Mouse (Mus musculus): ENCODE data around the gene Col5a1. TPM values are rescaled to one million over a fixed set of nuclear protein-coding genes. Genes with fewer than 3 reads are reported as not detected.

Gene Col5a1
- total and polyA plus RNA-seq, 3 experiments: 0.30 to 1.8 (median 1.0) TPM

- H3K27me3 ChIP-seq (ENCODE audit: insufficient read depth, low read length): peaks cover 7% of the 10 kb centered on the region
- ATAC-seq (ENCODE audit: extremely low read depth, insufficient number of reproducible peaks, low FRiP score, poor library complexity, severe bottlenecking): no peak
- H3K4me3 ChIP-seq (ENCODE audit: low read depth, low read length): no peak overlapping the region
Observed at GRCm38 (mm10) chr2:27910501-27910900, 24.3 kb downstream of the Col5a1 start.

GRCm38 (mm10) chr2:27912546-27913275 is 26.5 kb downstream of the Col5a1 start:
- Histone ChIP-seq H3K36me3 (replicated peaks) (no peaks in the 10 kb centered on the region), H3K9me3 (replicated peaks) (no peaks in the 10 kb centered on the region), H3K4me1 (ENCODE audit: insufficient read depth, low read depth, low read length) (peaks cover 11% of the 10 kb centered on the region), H3K27me3 (ENCODE audit: insufficient read depth, low read length) (peaks cover 16% of the 10 kb centered on the region), H3K4me3 (ENCODE audit: low read depth, low read length) (no peak overlapping the region)
- no peak for DNase-seq (ENCODE audit: low spot score)
- TF ChIP-seq GATA2 (IDR thresholded peaks at IDR 0.05; ENCODE audit: borderline replicate concordance, low read depth, low read length) (no peak), CTCF (IDR thresholded peaks at IDR 0.05; ENCODE audit: low read depth, low read length) (no peak), POLR2AphosphoS5 (IDR thresholded peaks at IDR 0.05; ENCODE audit: insufficient replicate concordance, low read depth, low read length) (no peak), GATA1 (IDR thresholded peaks at IDR 0.05; ENCODE audit: borderline replicate concordance, low read length) (no peak), TAL1 (conservative IDR thresholded peaks at IDR 0.05; ENCODE audit: low read depth, low read length) (no peak)
- ATAC-seq (ENCODE audit: extremely low read depth, insufficient number of reproducible peaks, low FRiP score, poor library complexity, severe bottlenecking): no peak

More at GRCm38 (mm10) chr2:27910501-27910900, 24.3 kb downstream of the Col5a1 start:
- no peak for TF ChIP-seq TAL1 (conservative IDR thresholded peaks at IDR 0.05; ENCODE audit: low read depth, low read length)
- TF ChIP-seq GATA2 (IDR thresholded peaks at IDR 0.05; ENCODE audit: borderline replicate concordance, low read depth, low read length): no peak
- no peak for TF ChIP-seq CTCF (IDR thresholded peaks at IDR 0.05; ENCODE audit: low read depth, low read length)
- TF ChIP-seq GATA1 (IDR thresholded peaks at IDR 0.05; ENCODE audit: borderline replicate concordance, low read length): no peak
- no peak for TF ChIP-seq POLR2AphosphoS5 (IDR thresholded peaks at IDR 0.05; ENCODE audit: insufficient replicate concordance, low read depth, low read length)
- Histone ChIP-seq H3K9me3 (replicated peaks) (no peaks in the 10 kb centered on the region), H3K36me3 (replicated peaks) (no peaks in the 10 kb centered on the region), H3K4me1 (ENCODE audit: insufficient read depth, low read depth, low read length) (no peaks in the 10 kb centered on the region; the same call in 1 of the 2 replicates)
- no peak for DNase-seq (ENCODE audit: low spot score)

- Histone ChIP-seq H3K36me3 (replicated peaks) (no peaks in the 10 kb centered on the region), H3K27me3 (ENCODE audit: insufficient read depth, low read length) (peaks cover 29% of the 10 kb centered on the region), H3K4me1 (ENCODE audit: insufficient read depth, low read depth, low read length) (peaks cover 11% of the 10 kb centered on the region), H3K4me3 (ENCODE audit: low read depth, low read length) (no peak overlapping the region), H3K9me3 (replicated peaks) (no peaks in the 10 kb centered on the region)
- peak; percentile 28 for DNase-seq (ENCODE audit: low spot score)
- no peak for ATAC-seq (ENCODE audit: extremely low read depth, insufficient number of reproducible peaks, low FRiP score, poor library complexity, severe bottlenecking)
- TF ChIP-seq TAL1 (conservative IDR thresholded peaks at IDR 0.05; ENCODE audit: low read depth, low read length): no peak
- peak; percentile 33; the same call in 1 of the 2 replicates for TF ChIP-seq CTCF (IDR thresholded peaks at IDR 0.05; ENCODE audit: low read depth, low read length)
- TF ChIP-seq GATA1 (IDR thresholded peaks at IDR 0.05; ENCODE audit: borderline replicate concordance, low read length): no peak
Observed at GRCm38 (mm10) chr2:27915726-27916125, 29.5 kb downstream of the Col5a1 start.

- H3K9me3 ChIP-seq (replicated peaks): no peaks in the 10 kb centered on the region
- H3K4me1 ChIP-seq (ENCODE audit: insufficient read depth, low read depth, low read length): peaks cover 11% of the 10 kb centered on the region
- no peak for DNase-seq (ENCODE audit: low spot score)
- TF ChIP-seq GATA1 (IDR thresholded peaks at IDR 0.05; ENCODE audit: borderline replicate concordance, low read length) (no peak), GATA2 (IDR thresholded peaks at IDR 0.05; ENCODE audit: borderline replicate concordance, low read depth, low read length) (no peak), CTCF (IDR thresholded peaks at IDR 0.05; ENCODE audit: low read depth, low read length) (no peak), TAL1 (conservative IDR thresholded peaks at IDR 0.05; ENCODE audit: low read depth, low read length) (no peak), POLR2AphosphoS5 (IDR thresholded peaks at IDR 0.05; ENCODE audit: insufficient replicate concordance, low read depth, low read length) (no peak)
- H3K27me3 ChIP-seq (ENCODE audit: insufficient read depth, low read length): peaks cover 33% of the 10 kb centered on the region
- H3K36me3 ChIP-seq (replicated peaks): no peaks in the 10 kb centered on the region
- no peak overlapping the region for H3K4me3 ChIP-seq (ENCODE audit: low read depth, low read length)
- no peak for ATAC-seq (ENCODE audit: extremely low read depth, insufficient number of reproducible peaks, low FRiP score, poor library complexity, severe bottlenecking)
Observed at GRCm38 (mm10) chr2:27916316-27916715, 30.1 kb downstream of the Col5a1 start.

GRCm38 (mm10) chr2:27917177-27917576 is 31.0 kb downstream of the Col5a1 start:
- no peaks in the 10 kb centered on the region for H3K36me3 ChIP-seq (replicated peaks)
- TF ChIP-seq TAL1 (conservative IDR thresholded peaks at IDR 0.05; ENCODE audit: low read depth, low read length) (no peak), GATA1 (IDR thresholded peaks at IDR 0.05; ENCODE audit: borderline replicate concordance, low read length) (no peak), GATA2 (IDR thresholded peaks at IDR 0.05; ENCODE audit: borderline replicate concordance, low read depth, low read length) (no peak), POLR2AphosphoS5 (IDR thresholded peaks at IDR 0.05; ENCODE audit: insufficient replicate concordance, low read depth, low read length) (no peak), CTCF (IDR thresholded peaks at IDR 0.05; ENCODE audit: low read depth, low read length) (no peak)
- DNase-seq (ENCODE audit: low spot score): no peak
- peaks cover 11% of the 10 kb centered on the region for H3K4me1 ChIP-seq (ENCODE audit: insufficient read depth, low read depth, low read length)
- no peak overlapping the region for H3K4me3 ChIP-seq (ENCODE audit: low read depth, low read length)
- H3K9me3 ChIP-seq (replicated peaks): no peaks in the 10 kb centered on the region
- no peak for ATAC-seq (ENCODE audit: extremely low read depth, insufficient number of reproducible peaks, low FRiP score, poor library complexity, severe bottlenecking)
- peaks cover 40% of the 10 kb centered on the region for H3K27me3 ChIP-seq (ENCODE audit: insufficient read depth, low read length)

GRCm38 (mm10) chr2:27918106-27918505 is 31.9 kb downstream of the Col5a1 start:
- ATAC-seq (ENCODE audit: extremely low read depth, insufficient number of reproducible peaks, low FRiP score, poor library complexity, severe bottlenecking) (no peak), DNase-seq (ENCODE audit: low spot score) (no peak)
- no peak overlapping the region for H3K4me3 ChIP-seq (ENCODE audit: low read depth, low read length)
- TF ChIP-seq GATA1 (IDR thresholded peaks at IDR 0.05; ENCODE audit: borderline replicate concordance, low read length) (no peak), POLR2AphosphoS5 (IDR thresholded peaks at IDR 0.05; ENCODE audit: insufficient replicate concordance, low read depth, low read length) (no peak), CTCF (IDR thresholded peaks at IDR 0.05; ENCODE audit: low read depth, low read length) (no peak), GATA2 (IDR thresholded peaks at IDR 0.05; ENCODE audit: borderline replicate concordance, low read depth, low read length) (no peak), TAL1 (conservative IDR thresholded peaks at IDR 0.05; ENCODE audit: low read depth, low read length) (no peak)
- no peaks in the 10 kb centered on the region for H3K9me3 ChIP-seq (replicated peaks)
- peaks cover 11% of the 10 kb centered on the region for H3K4me1 ChIP-seq (ENCODE audit: insufficient read depth, low read depth, low read length)
- no peaks in the 10 kb centered on the region for H3K36me3 ChIP-seq (replicated peaks)
- peaks cover 40% of the 10 kb centered on the region for H3K27me3 ChIP-seq (ENCODE audit: insufficient read depth, low read length)
